Mouse (Mus musculus): ENCODE measurements at regions not wholly inside any gene's neighbourhood (a gene's known extent, or its start where the extent isn't known, plus 50 kb on each side); places are given as distances from the start of the nearest gene placed in this dataset.

DNA sequence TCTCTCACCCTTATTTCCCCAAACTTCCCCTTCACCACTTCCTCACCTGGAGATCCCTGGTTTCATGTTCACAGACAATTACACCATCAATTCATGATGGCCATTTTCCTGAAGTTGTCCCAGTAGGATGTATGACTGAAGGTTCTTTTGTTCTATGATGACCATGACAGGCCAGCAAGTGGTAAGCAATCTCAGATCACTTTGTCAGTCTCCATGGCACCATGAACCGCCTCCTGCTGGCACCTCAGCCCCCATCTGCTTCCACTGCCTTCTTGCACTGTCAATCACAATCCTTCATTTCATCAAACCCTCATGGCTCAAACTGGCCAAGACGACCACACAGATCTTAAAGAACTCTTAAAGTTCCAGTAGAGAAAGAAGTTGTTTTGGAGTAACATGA, 297.9 kb upstream of the Slc24a5 start:
- TF ChIP-seq CTCF (IDR thresholded peaks at IDR 0.05; ENCODE audit: borderline replicate concordance, control insufficient read depth, extremely low read depth, insufficient read depth, low read length, poor library complexity) (no peak), POLR2A (IDR thresholded peaks at IDR 0.05; ENCODE audit: control insufficient read depth, extremely low read depth, insufficient read depth, low read length, poor library complexity) (no peak)
- DNase-seq, result no peak
- H3K36me3 ChIP-seq (ENCODE audit: control insufficient read depth, insufficient read depth, low read length), result no peaks in the 10 kb centered on the region
- no peaks in the 10 kb centered on the region for H3K4me1 ChIP-seq (replicated peaks; ENCODE audit: control insufficient read depth, insufficient read depth, low read length)
- WGBS, result 94% methylated on average over 2 of the region's 2 CpGs
- no peaks in the 10 kb centered on the region for H3K27me3 ChIP-seq (ENCODE audit: control insufficient read depth, insufficient read depth, low read length)
- no peak overlapping the region for H3K27ac ChIP-seq (ENCODE audit: control insufficient read depth, insufficient read depth, low read length)
- H3K4me3 ChIP-seq (ENCODE audit: control insufficient read depth, insufficient read depth, low read length), result no peak overlapping the region

DNA sequence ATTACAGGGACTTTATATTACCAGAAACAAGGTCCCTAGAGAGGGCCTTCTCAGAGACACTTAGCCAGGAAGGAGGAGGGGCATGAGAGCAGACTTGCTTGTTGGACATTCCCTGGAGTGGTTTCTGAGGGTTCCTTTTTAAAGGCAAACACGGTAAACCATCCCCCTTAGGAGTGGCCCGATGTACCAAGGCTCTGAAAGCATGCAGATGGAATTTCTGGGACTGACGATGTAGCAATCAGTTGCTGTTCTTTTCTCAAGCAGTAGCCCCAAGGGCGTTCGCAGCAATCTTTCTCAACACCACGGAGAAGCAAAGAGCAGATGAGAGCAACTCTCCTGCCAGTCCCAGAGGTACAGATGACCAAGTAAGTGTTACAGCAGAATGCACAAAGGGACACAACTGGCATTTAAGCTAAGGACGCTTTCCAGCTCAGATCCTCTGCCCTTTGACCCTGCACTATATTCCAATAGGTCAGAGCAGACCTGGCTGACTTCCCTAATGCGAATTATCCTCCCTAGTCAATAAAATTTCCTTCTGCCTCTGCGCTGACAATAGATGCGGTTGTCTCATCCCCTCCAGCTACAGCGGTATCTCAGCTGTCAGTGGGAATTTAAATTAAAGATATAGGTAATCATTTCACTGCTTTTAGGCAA, 295.7 kb upstream of the Slc24a5 start:
- H3K27me3 ChIP-seq (ENCODE audit: control insufficient read depth, insufficient read depth, low read length), result no peaks in the 10 kb centered on the region
- TF ChIP-seq POLR2A (IDR thresholded peaks at IDR 0.05; ENCODE audit: control insufficient read depth, extremely low read depth, insufficient read depth, low read length, poor library complexity) (no peak), CTCF (IDR thresholded peaks at IDR 0.05; ENCODE audit: borderline replicate concordance, control insufficient read depth, extremely low read depth, insufficient read depth, low read length, poor library complexity) (no peak)
- no peak overlapping the region for H3K4me3 ChIP-seq (ENCODE audit: control insufficient read depth, insufficient read depth, low read length)
- DNase-seq, result no peak
- no peaks in the 10 kb centered on the region for H3K36me3 ChIP-seq (ENCODE audit: control insufficient read depth, insufficient read depth, low read length)
- H3K27ac ChIP-seq (ENCODE audit: control insufficient read depth, insufficient read depth, low read length), result no peak overlapping the region
- H3K4me1 ChIP-seq (replicated peaks; ENCODE audit: control insufficient read depth, insufficient read depth, low read length), result no peaks in the 10 kb centered on the region
- WGBS, result 86% methylated on average over 11 of the region's 11 CpGs

DNA sequence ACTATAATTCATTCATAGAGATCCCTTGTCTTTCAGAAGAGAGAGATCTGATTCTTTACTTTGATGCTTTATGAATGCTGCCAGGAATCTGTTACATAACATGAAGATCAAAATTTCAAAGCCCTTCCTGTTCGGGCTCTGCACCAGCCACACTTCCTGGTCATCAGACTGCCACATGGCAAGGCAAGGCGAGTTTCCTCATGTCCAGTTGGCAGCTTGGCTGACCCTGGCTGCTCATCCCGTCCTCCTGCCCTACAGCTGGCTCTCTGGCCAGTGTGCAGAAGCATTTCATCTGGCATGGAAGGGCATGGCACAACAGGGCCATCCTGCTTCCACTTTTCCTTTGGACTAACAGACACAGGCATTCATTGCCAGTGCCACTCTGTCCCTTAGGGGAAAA, 292.2 kb upstream of the Slc24a5 start:
- WGBS, result 69% methylated on average over 3 of the region's 3 CpGs
- H3K27me3 ChIP-seq (ENCODE audit: control insufficient read depth, insufficient read depth, low read length), result no peaks in the 10 kb centered on the region
- TF ChIP-seq CTCF (IDR thresholded peaks at IDR 0.05; ENCODE audit: borderline replicate concordance, control insufficient read depth, extremely low read depth, insufficient read depth, low read length, poor library complexity) (no peak), POLR2A (IDR thresholded peaks at IDR 0.05; ENCODE audit: control insufficient read depth, extremely low read depth, insufficient read depth, low read length, poor library complexity) (no peak)
- no peaks in the 10 kb centered on the region for H3K36me3 ChIP-seq (ENCODE audit: control insufficient read depth, insufficient read depth, low read length)
- no peak for DNase-seq
- no peak overlapping the region for H3K4me3 ChIP-seq (ENCODE audit: control insufficient read depth, insufficient read depth, low read length)
- no peak overlapping the region for H3K27ac ChIP-seq (ENCODE audit: control insufficient read depth, insufficient read depth, low read length)
- no peaks in the 10 kb centered on the region for H3K4me1 ChIP-seq (replicated peaks; ENCODE audit: control insufficient read depth, insufficient read depth, low read length)

DNA sequence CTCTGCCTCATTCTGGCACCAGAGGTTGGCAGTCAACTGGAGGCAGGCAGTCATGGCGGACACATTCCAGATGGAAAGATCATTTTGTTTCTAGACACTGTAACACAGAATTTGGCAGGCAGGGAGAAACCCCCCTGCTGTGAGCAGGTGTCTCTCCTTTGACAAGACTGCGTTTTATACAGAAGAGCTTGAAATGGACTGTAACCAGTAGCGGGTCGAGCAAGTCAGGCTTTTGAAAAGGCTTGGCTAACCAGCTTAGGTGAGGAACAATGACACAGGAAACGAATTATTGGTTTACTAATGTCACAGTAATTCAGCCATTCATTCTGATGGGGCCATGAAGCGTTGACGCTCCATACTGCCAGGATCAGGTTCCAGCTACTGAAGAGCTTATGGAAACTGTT, 275.3 kb upstream of the Slc24a5 start:
- H3K27ac ChIP-seq (ENCODE audit: control insufficient read depth, insufficient read depth, low read length), result no peak overlapping the region
- H3K27me3 ChIP-seq (ENCODE audit: control insufficient read depth, insufficient read depth, low read length), result no peaks in the 10 kb centered on the region
- no peak for DNase-seq
- TF ChIP-seq POLR2A (IDR thresholded peaks at IDR 0.05; ENCODE audit: control insufficient read depth, extremely low read depth, insufficient read depth, low read length, poor library complexity), result no peak
- no peak for TF ChIP-seq CTCF (IDR thresholded peaks at IDR 0.05; ENCODE audit: borderline replicate concordance, control insufficient read depth, extremely low read depth, insufficient read depth, low read length, poor library complexity)
- H3K36me3 ChIP-seq (ENCODE audit: control insufficient read depth, insufficient read depth, low read length), result no peaks in the 10 kb centered on the region
- WGBS, result 90% methylated on average over 7 of the region's 7 CpGs
- H3K4me1 ChIP-seq (replicated peaks; ENCODE audit: control insufficient read depth, insufficient read depth, low read length), result no peaks in the 10 kb centered on the region
- no peak overlapping the region for H3K4me3 ChIP-seq (ENCODE audit: control insufficient read depth, insufficient read depth, low read length)

DNA sequence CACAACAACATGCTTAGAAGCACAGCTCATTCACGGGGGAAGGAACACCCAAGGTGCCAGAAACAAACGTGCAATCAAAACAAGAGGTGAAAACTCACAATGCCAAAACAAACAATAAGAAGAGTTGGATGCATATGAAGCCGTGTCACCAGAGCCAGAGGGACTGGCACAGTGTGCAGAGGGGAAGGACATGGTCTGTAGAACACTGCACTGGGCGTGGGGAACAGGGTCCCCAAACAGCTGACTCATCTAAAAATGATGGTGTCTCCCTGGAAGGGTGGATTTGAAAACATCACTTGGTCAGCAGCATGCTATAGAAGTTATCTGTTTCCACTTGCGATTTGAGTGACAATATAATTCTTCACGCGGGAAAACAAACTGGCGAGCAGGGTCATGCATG, 256.2 kb upstream of the Slc24a5 start:
- no peaks in the 10 kb centered on the region for H3K36me3 ChIP-seq (ENCODE audit: control insufficient read depth, insufficient read depth, low read length)
- no peak overlapping the region for H3K4me3 ChIP-seq (ENCODE audit: control insufficient read depth, insufficient read depth, low read length)
- H3K4me1 ChIP-seq (replicated peaks; ENCODE audit: control insufficient read depth, insufficient read depth, low read length), result no peaks in the 10 kb centered on the region
- WGBS, result 80% methylated on average over 8 of the region's 8 CpGs
- H3K27ac ChIP-seq (ENCODE audit: control insufficient read depth, insufficient read depth, low read length), result no peak overlapping the region
- DNase-seq, result no peak
- TF ChIP-seq POLR2A (IDR thresholded peaks at IDR 0.05; ENCODE audit: control insufficient read depth, extremely low read depth, insufficient read depth, low read length, poor library complexity) (no peak), CTCF (IDR thresholded peaks at IDR 0.05; ENCODE audit: borderline replicate concordance, control insufficient read depth, extremely low read depth, insufficient read depth, low read length, poor library complexity) (no peak)
- no peaks in the 10 kb centered on the region for H3K27me3 ChIP-seq (ENCODE audit: control insufficient read depth, insufficient read depth, low read length)

DNA sequence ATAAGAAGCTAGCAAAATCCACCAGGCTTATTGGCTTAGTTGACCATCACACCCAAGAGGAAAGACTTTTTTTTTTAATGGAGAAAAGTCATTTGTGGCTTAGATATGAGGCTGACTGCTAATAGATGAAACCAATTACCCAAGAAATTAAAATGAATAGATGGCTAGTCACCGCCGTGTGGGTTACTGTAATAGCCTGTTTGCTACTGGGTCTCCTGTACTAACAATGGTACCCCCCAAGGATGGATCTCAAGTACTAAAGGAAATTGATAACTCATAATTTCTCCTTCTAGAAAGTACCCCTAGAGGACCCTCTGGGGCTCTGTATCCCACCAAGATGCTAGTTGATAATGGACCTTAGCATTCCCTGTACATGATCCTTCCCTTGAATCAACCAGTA, 251.1 kb upstream of the Slc24a5 start:
- Histone ChIP-seq H3K4me3 (ENCODE audit: control insufficient read depth, insufficient read depth, low read length) (no peak overlapping the region), H3K27me3 (ENCODE audit: control insufficient read depth, insufficient read depth, low read length) (no peaks in the 10 kb centered on the region), H3K27ac (ENCODE audit: control insufficient read depth, insufficient read depth, low read length) (no peak overlapping the region), H3K36me3 (ENCODE audit: control insufficient read depth, insufficient read depth, low read length) (no peaks in the 10 kb centered on the region), H3K4me1 (replicated peaks; ENCODE audit: control insufficient read depth, insufficient read depth, low read length) (no peaks in the 10 kb centered on the region)
- WGBS, result 99% methylated on average over 2 of the region's 2 CpGs
- DNase-seq, result no peak
- TF ChIP-seq POLR2A (IDR thresholded peaks at IDR 0.05; ENCODE audit: control insufficient read depth, extremely low read depth, insufficient read depth, low read length, poor library complexity) (no peak), CTCF (IDR thresholded peaks at IDR 0.05; ENCODE audit: borderline replicate concordance, control insufficient read depth, extremely low read depth, insufficient read depth, low read length, poor library complexity) (no peak)

DNA sequence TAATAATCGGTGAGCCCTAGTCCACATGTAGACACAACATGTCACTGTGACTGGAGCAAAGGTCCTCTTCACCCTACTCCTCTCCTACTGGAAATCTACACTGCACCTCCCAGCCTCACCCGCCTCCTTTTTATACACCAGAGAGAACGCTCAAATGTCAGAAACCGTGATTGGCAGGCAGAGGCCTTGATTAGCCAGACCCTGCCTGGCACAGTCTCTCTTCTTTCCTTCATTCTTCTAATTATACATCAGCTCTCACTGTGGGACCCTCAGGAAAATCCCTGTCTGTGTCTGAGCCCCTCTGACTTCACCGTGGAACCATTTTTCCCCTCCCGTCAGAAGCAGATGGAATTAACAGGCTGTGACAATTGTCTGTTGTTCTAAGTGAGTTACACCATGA, 248.1 kb upstream of the Slc24a5 start:
- H3K27ac ChIP-seq (ENCODE audit: control insufficient read depth, insufficient read depth, low read length), result no peak overlapping the region
- no peaks in the 10 kb centered on the region for H3K4me1 ChIP-seq (replicated peaks; ENCODE audit: control insufficient read depth, insufficient read depth, low read length)
- 98% methylated on average over 6 of the region's 6 CpGs for WGBS
- no peaks in the 10 kb centered on the region for H3K36me3 ChIP-seq (ENCODE audit: control insufficient read depth, insufficient read depth, low read length)
- no peaks in the 10 kb centered on the region for H3K27me3 ChIP-seq (ENCODE audit: control insufficient read depth, insufficient read depth, low read length)
- H3K4me3 ChIP-seq (ENCODE audit: control insufficient read depth, insufficient read depth, low read length), result no peak overlapping the region
- TF ChIP-seq CTCF (IDR thresholded peaks at IDR 0.05; ENCODE audit: borderline replicate concordance, control insufficient read depth, extremely low read depth, insufficient read depth, low read length, poor library complexity), result no peak
- TF ChIP-seq POLR2A (IDR thresholded peaks at IDR 0.05; ENCODE audit: control insufficient read depth, extremely low read depth, insufficient read depth, low read length, poor library complexity), result no peak
- no peak for DNase-seq
